ENCODE assay signal across 22 mouse cellular contexts in the genomic region with DNA sequence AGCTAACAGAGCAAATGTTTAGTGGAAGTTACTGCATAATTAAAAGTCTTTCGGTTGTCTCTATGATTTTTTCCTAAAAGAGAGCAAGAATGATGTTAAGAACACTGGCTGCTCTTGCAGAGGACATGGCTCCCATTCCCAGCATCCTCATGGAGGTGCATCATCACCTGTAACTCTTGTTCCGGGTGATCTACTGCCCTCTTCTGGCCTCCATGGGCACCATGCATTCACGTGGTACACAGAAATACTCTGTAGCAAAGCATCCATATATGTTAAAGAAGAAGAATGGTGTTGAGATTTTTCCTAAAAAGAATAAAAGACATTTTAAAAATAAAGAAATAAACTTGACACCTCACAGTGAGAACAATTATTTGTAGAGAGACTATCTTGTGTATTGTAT. TPM values are rescaled to one million over a fixed set of nuclear protein-coding genes. Genes with fewer than 3 reads are reported as not detected.
A peak's percentile ranks its signal among the peaks of the same experiment; 100 is the strongest.
DNase-seq lines count a peak whose midpoint lies in the region; ATAC-seq and TF ChIP-seq lines count a peak whose summit lies in the region.
"Had no signal": no experiment of that assay in that cellular context is flagged by ENCODE, and none has a peak within 500 bp of the region (broad histone marks: within the 10 kb centered on the region; RNA-seq: fewer than 3 reads in every experiment).

No protein-coding gene starts in this region.

- TF ChIP-seq CTCF in intestine, postnatal 0 days (IDR thresholded peaks at IDR 0.05; ENCODE audit: low read depth): peak; percentile 38
- TF ChIP-seq CTCF in liver, postnatal 0 days (IDR thresholded peaks at IDR 0.05; ENCODE audit: low read depth): peak; percentile 38; the same call in 1 of the 2 replicates
- peak; percentile 43; the same call in 1 of the 2 replicates for TF ChIP-seq CTCF in stomach, postnatal 0 days (IDR thresholded peaks at IDR 0.05; ENCODE audit: low read depth)

- ATAC-seq in CD4-positive, CD25-positive, alpha-beta regulatory T cell, adult 4 months: no peak
- ATAC-seq in intestine, postnatal 0 days: no peak
- ATAC-seq in intestine, embryonic 15.5 days: no peak
- no peak for ATAC-seq in liver, postnatal 0 days
- no peak for ATAC-seq in stomach, postnatal 0 days (ENCODE audit: low FRiP score, low TSS enrichment)
- ATAC-seq in midbrain, embryonic 15.5 days (replicated peaks): no peak
- ATAC-seq: midbrain, embryonic 13.5 days had no signal

- TF ChIP-seq EP300 in liver, postnatal 0 days (IDR thresholded peaks at IDR 0.05; ENCODE audit: low read depth): no peak
- no peak for TF ChIP-seq EP300 in stomach, postnatal 0 days (optimal IDR thresholded peaks at IDR 0.05)

- H3K4me3 ChIP-seq in intestine, postnatal 0 days (ENCODE audit: low read depth, low read length): no peak overlapping the region
- H3K4me3 ChIP-seq in intestine, embryonic 15.5 days (replicated peaks): no peak overlapping the region
- no peak overlapping the region for H3K4me3 ChIP-seq in liver, postnatal 0 days (ENCODE audit: low read depth, low read length)
- H3K4me3 ChIP-seq in stomach, postnatal 0 days (ENCODE audit: low read depth, low read length): no peak overlapping the region
- no peak overlapping the region for H3K4me3 ChIP-seq in midbrain, embryonic 15.5 days
- H3K4me3 ChIP-seq: forebrain, embryonic 12.5 days; hindbrain, embryonic 12.5 days; kidney, embryonic 15.5 days; liver, embryonic 13.5 days; midbrain, embryonic 13.5 days; myocyte; neural tube, embryonic 15.5 days had no signal

- no peaks in the 10 kb centered on the region for H3K9me3 ChIP-seq in intestine, postnatal 0 days (ENCODE audit: control insufficient read depth)
- no peaks in the 10 kb centered on the region for H3K9me3 ChIP-seq in intestine, embryonic 15.5 days
- no peaks in the 10 kb centered on the region for H3K9me3 ChIP-seq in liver, postnatal 0 days (ENCODE audit: low read length)
- no peaks in the 10 kb centered on the region for H3K9me3 ChIP-seq in stomach, postnatal 0 days (ENCODE audit: control insufficient read depth, low read length)
- H3K9me3 ChIP-seq in midbrain, embryonic 15.5 days: no peaks in the 10 kb centered on the region
- H3K9me3 ChIP-seq: forebrain, embryonic 12.5 days; hindbrain, embryonic 12.5 days; kidney, embryonic 15.5 days; liver, embryonic 13.5 days; neural tube, embryonic 15.5 days had no signal

- no peaks in the 10 kb centered on the region for H3K27me3 ChIP-seq in intestine, postnatal 0 days (replicated peaks; ENCODE audit: control insufficient read depth, insufficient read depth, low read length)
- H3K27me3 ChIP-seq in intestine, embryonic 15.5 days (replicated peaks): no peaks in the 10 kb centered on the region
- H3K27me3 ChIP-seq in liver, postnatal 0 days (ENCODE audit: insufficient read depth, low read length): no peaks in the 10 kb centered on the region
- H3K27me3 ChIP-seq in stomach, postnatal 0 days (ENCODE audit: control insufficient read depth, insufficient read depth, low read length): no peaks in the 10 kb centered on the region
- H3K27me3 ChIP-seq in midbrain, embryonic 15.5 days (replicated peaks): no peaks in the 10 kb centered on the region
- H3K27me3 ChIP-seq: forebrain, embryonic 12.5 days; hindbrain, embryonic 12.5 days; kidney, embryonic 15.5 days; liver, embryonic 13.5 days; midbrain, embryonic 13.5 days; neural tube, embryonic 15.5 days had no signal

- H3K36me3 ChIP-seq in intestine, postnatal 0 days (ENCODE audit: control insufficient read depth, insufficient read depth): no peaks in the 10 kb centered on the region
- H3K36me3 ChIP-seq in intestine, embryonic 15.5 days: no peaks in the 10 kb centered on the region
- H3K36me3 ChIP-seq in liver, postnatal 0 days (replicated peaks; ENCODE audit: insufficient read depth, low read length): no peaks in the 10 kb centered on the region
- H3K36me3 ChIP-seq in stomach, postnatal 0 days (ENCODE audit: control insufficient read depth, insufficient read depth, low read length): no peaks in the 10 kb centered on the region
- H3K36me3 ChIP-seq in midbrain, embryonic 15.5 days (replicated peaks): no peaks in the 10 kb centered on the region
- H3K36me3 ChIP-seq: forebrain, embryonic 12.5 days; hindbrain, embryonic 12.5 days; kidney, embryonic 15.5 days; liver, embryonic 13.5 days; midbrain, embryonic 13.5 days; neural tube, embryonic 15.5 days had no signal

- H3K4me2 ChIP-seq in intestine, postnatal 0 days (replicated peaks; ENCODE audit: low read depth): no peak overlapping the region
- no peak overlapping the region for H3K4me2 ChIP-seq in intestine, embryonic 15.5 days (replicated peaks)
- H3K4me2 ChIP-seq in liver, postnatal 0 days (ENCODE audit: low read depth, low read length): no peak overlapping the region
- no peak overlapping the region for H3K4me2 ChIP-seq in stomach, postnatal 0 days (replicated peaks; ENCODE audit: low read depth)
- H3K4me2 ChIP-seq in midbrain, embryonic 15.5 days: no peak overlapping the region
- H3K4me2 ChIP-seq: forebrain, embryonic 12.5 days; hindbrain, embryonic 12.5 days; kidney, embryonic 15.5 days; liver, embryonic 13.5 days; midbrain, embryonic 13.5 days; neural tube, embryonic 15.5 days had no signal

- peak; percentile 37 for DNase-seq in CD4-positive, CD25-positive, alpha-beta regulatory T cell, adult 2 months (ENCODE audit: low read depth, low spot score)
- DNase-seq in liver, postnatal 0 days: no peak
- DNase-seq in liver: no peak
- no peak for DNase-seq in stomach, postnatal 0 days (ENCODE audit: low spot score)
- DNase-seq: cerebellum, adult 9-10 months; gastrocnemius, postnatal 25 days; heart, postnatal 10 days; left cerebral cortex, postnatal 4 days; liver, embryonic 13.5 days; retina, postnatal 1 day; right cerebral cortex, postnatal 4 days; thymus, postnatal 25 days had no signal

- no peaks in the 10 kb centered on the region for H3K4me1 ChIP-seq in intestine, postnatal 0 days (replicated peaks; ENCODE audit: control insufficient read depth, insufficient read depth, low read length)
- 0 out of 2 replicates have a peak, but pooled peaks cover 2% of the 10 kb centered on the region for H3K4me1 ChIP-seq in intestine, embryonic 15.5 days (replicated peaks)
- H3K4me1 ChIP-seq in liver, postnatal 0 days (ENCODE audit: insufficient read depth): 0 out of 2 replicates have a peak, but pooled peaks cover 2% of the 10 kb centered on the region
- no peaks in the 10 kb centered on the region for H3K4me1 ChIP-seq in stomach, postnatal 0 days (replicated peaks; ENCODE audit: control insufficient read depth, insufficient read depth)
- peaks cover 16% of the 10 kb centered on the region for H3K4me1 ChIP-seq in midbrain, embryonic 15.5 days

- 89% methylated on average over 3 of the region's 3 CpGs for WGBS in intestine, postnatal 0 days
- WGBS in intestine, embryonic 15.5 days: 84% methylated on average over 3 of the region's 3 CpGs
- 71% methylated on average over 3 of the region's 3 CpGs for WGBS in liver, postnatal 0 days (ENCODE audit: insufficient replicate concordance)
- WGBS in stomach, postnatal 0 days: 80% methylated on average over 3 of the region's 3 CpGs
- WGBS in midbrain, embryonic 15.5 days: 89% methylated on average over 3 of the region's 3 CpGs

- no peak overlapping the region for H3K27ac ChIP-seq in intestine, postnatal 0 days (ENCODE audit: low read depth, low read length)
- no peak overlapping the region for H3K27ac ChIP-seq in intestine, embryonic 15.5 days
- H3K27ac ChIP-seq in liver, postnatal 0 days (ENCODE audit: low read depth): no peak overlapping the region
- H3K27ac ChIP-seq in stomach, postnatal 0 days (replicated peaks): no peak overlapping the region
- H3K27ac ChIP-seq in midbrain, embryonic 15.5 days: no peak overlapping the region
- H3K27ac ChIP-seq: forebrain, embryonic 12.5 days; hindbrain, embryonic 12.5 days; kidney, embryonic 15.5 days; liver, embryonic 13.5 days; midbrain, embryonic 13.5 days; neural tube, embryonic 15.5 days had no signal

- no peak overlapping the region for H3K9ac ChIP-seq in intestine, postnatal 0 days (ENCODE audit: low read depth, low read length)
- no peak overlapping the region for H3K9ac ChIP-seq in intestine, embryonic 15.5 days
- no peak overlapping the region for H3K9ac ChIP-seq in liver, postnatal 0 days (replicated peaks)
- H3K9ac ChIP-seq in stomach, postnatal 0 days (ENCODE audit: low read length): no peak overlapping the region
- no peak overlapping the region for H3K9ac ChIP-seq in midbrain, embryonic 15.5 days
- H3K9ac ChIP-seq: forebrain, embryonic 12.5 days; hindbrain, embryonic 12.5 days; kidney, embryonic 15.5 days; liver, embryonic 13.5 days; midbrain, embryonic 13.5 days; neural tube, embryonic 15.5 days had no signal

RNA-seq across cellular contexts. Expression of a gene that starts 3.0 kb away (rescaled TPM):
- 10 to 100 TPM; 80.3 to 82.9 TPM for polyA plus RNA-seq in CD4-positive, CD25-positive, alpha-beta regulatory T cell, adult 4 months (2017; shearing (Covaris generic))
- polyA plus RNA-seq in intestine, postnatal 0 days (2015; fragmentation: Nextera tagmentation; extraction: Ambion mirVana): 17.9 and 19.2 TPM in 2 replicates
- 49.5 and 53.2 TPM in 2 replicates for polyA plus RNA-seq in intestine, embryonic 15.5 days (2015; fragmentation: Nextera tagmentation; extraction: Ambion mirVana)
- polyA plus RNA-seq in liver, postnatal 0 days (2015; fragmentation: Nextera tagmentation; extraction: Ambion mirVana): 8.3 and 9.9 TPM in 2 replicates
- 22.5 and 24.1 TPM in 2 replicates for polyA plus RNA-seq in stomach, postnatal 0 days (2015; fragmentation: Nextera tagmentation; extraction: Ambion mirVana)
- 68.6 and 70.6 TPM in 2 replicates for polyA plus RNA-seq in midbrain, embryonic 15.5 days (2015; fragmentation: Nextera tagmentation; extraction: Ambion mirVana)
